Mouse (Mus musculus) lung, embryonic 16.5 days (tissue): Measurements from ENCODE around the gene Ash1l. TPM values are rescaled to one million over a fixed set of nuclear protein-coding genes. Genes with fewer than 3 reads are reported as not detected.
"Not testable (repeated sequence)": the region's sequence is repeated elsewhere in the genome, so short reads cannot be mapped to it uniquely, and the experiment has no call there.

ENCODE experiments used
- ATAC-seq: fragments of 200-750 bp; cut with Nextera tagmentation; 2 replicates; pipeline ENCODE4 v1.8.0; 2017; ENCODE audit warnings: low read depth, mild to moderate bottlenecking, moderate library complexity
- H3K27ac ChIP-seq: fragments of 300-500 bp; sonication (generic); 2 replicates; pipeline ENCODE4 v1.5.1; 2014; ENCODE audit warnings: mild to moderate bottlenecking, control low read depth, low read length
- H3K27me3 ChIP-seq: fragments of 300-500 bp; sonication (generic); 2 replicates; pipeline ENCODE4 v1.6.1; 2014; ENCODE audit warnings: low read depth, low read length, mixed read lengths; ENCODE audit not compliant: control insufficient read depth, insufficient read depth
- H3K36me3 ChIP-seq: fragments of 300-500 bp; sonication (generic); 2 replicates; pipeline ENCODE4 v1.6.1; 2014; ENCODE audit warnings: low read length; ENCODE audit not compliant: control insufficient read depth, insufficient read depth
- H3K4me1 ChIP-seq: fragments of 300-500 bp; sonication (generic); replicated peaks from 2 replicates; pipeline ENCODE4 v1.6.1; 2014; ENCODE audit warnings: low read length, mixed read lengths; ENCODE audit not compliant: control insufficient read depth, insufficient read depth
- H3K4me2 ChIP-seq: fragments of 300-500 bp; sonication (generic); 2 replicates; pipeline ENCODE4 v1.6.1; 2014; ENCODE audit warnings: low read depth, low read length, control low read depth
- H3K4me3 ChIP-seq: fragments of 300-500 bp; sonication (generic); 2 replicates; pipeline ENCODE4 v1.5.1; 2014; ENCODE audit warnings: mild to moderate bottlenecking, low read length, control low read depth
- H3K9ac ChIP-seq: fragments of 300-500 bp; sonication (generic); 2 replicates; pipeline ENCODE4 v1.6.1; 2014; ENCODE audit warnings: low read length, control low read depth
- H3K9me3 ChIP-seq: fragments of 300-500 bp; sonication (generic); 2 replicates; pipeline ENCODE4 v1.6.1; 2016; ENCODE audit warnings: low read length; ENCODE audit not compliant: control insufficient read depth
- WGBS: fragments of 180-500 bp; shearing (Covaris S2); extraction: QIAGEN DNeasy Blood & Tissue Kit; methylation state at CpG from one replicate; pipeline ENCODE4 v1.1.7; 2014; 5-methylcytosine and 5-hydroxymethylcytosine counted together
- polyA plus RNA-seq: library from polyadenylated mRNA; unstranded; fragments of >200 nt; fragmentation: Nextera tagmentation; extraction: Ambion mirVana; gene quantifications from 2 replicates; pipeline ENCODE4 v1.2.1, GENCODE M21; 2015

The Ash1l gene
- polyA plus RNA-seq, 1 experiment from 2014 or later: 19.4 TPM

GRCm38 (mm10) chr3:89001536-89001935, 51.1 kb downstream of the Ash1l start:
- Histone ChIP-seq H3K27me3 (no peaks in the 10 kb centered on the region), H3K9ac (no peak overlapping the region), H3K4me2 (no peak overlapping the region), H3K4me3 (no peak overlapping the region), H3K27ac (no peak overlapping the region), H3K4me1 (no peaks in the 10 kb centered on the region), H3K9me3 (no peaks in the 10 kb centered on the region), H3K36me3 (peaks cover 16% of the 10 kb centered on the region)
- WGBS: 89% methylated on average over 7 of the region's 7 CpGs
- ATAC-seq: no peak

GRCm38 (mm10) chr3:89030896-89031295, 80.5 kb downstream of the Ash1l start:
- H3K4me1 ChIP-seq, H3K27me3 ChIP-seq, ATAC-seq, H3K27ac ChIP-seq, H3K9me3 ChIP-seq, H3K4me2 ChIP-seq, H3K9ac ChIP-seq, H3K4me3 ChIP-seq: not testable (repeated sequence)
- 90% methylated on average over 5 of the region's 5 CpGs for WGBS
- H3K36me3 ChIP-seq: peaks cover 43% of the 10 kb centered on the region

- H3K9me3 ChIP-seq: no peaks in the 10 kb centered on the region
- no peak overlapping the region for H3K4me3 ChIP-seq
- no peak overlapping the region for H3K27ac ChIP-seq
- H3K27me3 ChIP-seq: no peaks in the 10 kb centered on the region
- WGBS: 95% methylated on average over 4 of the region's 4 CpGs
- H3K9ac ChIP-seq: no peak overlapping the region
- ATAC-seq: no peak
- peaks cover 33% of the 10 kb centered on the region for H3K36me3 ChIP-seq
- H3K4me2 ChIP-seq: no peak overlapping the region
- H3K4me1 ChIP-seq: no peaks in the 10 kb centered on the region
These were observed 92.9 kb downstream of the Ash1l start for GRCm38 (mm10) chr3:89043359-89043758.

GRCm38 (mm10) chr3:89058361-89058760, 107.9 kb downstream of the Ash1l start:
- H3K27me3 ChIP-seq: no peaks in the 10 kb centered on the region
- no peak overlapping the region for H3K4me3 ChIP-seq
- no peak overlapping the region for H3K9ac ChIP-seq
- no peak overlapping the region for H3K4me2 ChIP-seq
- 96% methylated on average over 9 of the region's 9 CpGs for WGBS
- H3K4me1 ChIP-seq: no peaks in the 10 kb centered on the region
- no peak for ATAC-seq
- peaks cover 44% of the 10 kb centered on the region for H3K36me3 ChIP-seq
- no peaks in the 10 kb centered on the region for H3K9me3 ChIP-seq
- H3K27ac ChIP-seq: no peak overlapping the region

- 86% methylated on average over 3 of the region's 3 CpGs for WGBS
- no peak for ATAC-seq
- no peaks in the 10 kb centered on the region for H3K27me3 ChIP-seq
- H3K4me2 ChIP-seq: no peak overlapping the region
- H3K4me3 ChIP-seq: no peak overlapping the region
- H3K9ac ChIP-seq: no peak overlapping the region
- H3K36me3 ChIP-seq: peaks cover 44% of the 10 kb centered on the region
- no peak overlapping the region for H3K27ac ChIP-seq
- H3K4me1 ChIP-seq: no peaks in the 10 kb centered on the region
- H3K9me3 ChIP-seq: no peaks in the 10 kb centered on the region
These were observed 108.4 kb downstream of the Ash1l start for GRCm38 (mm10) chr3:89058783-89059182.

GRCm38 (mm10) chr3:89061696-89062095, 111.3 kb downstream of the Ash1l start:
- Histone ChIP-seq H3K9me3 (no peaks in the 10 kb centered on the region), H3K27ac (no peak overlapping the region), H3K4me2 (no peak overlapping the region), H3K36me3 (peaks cover 40% of the 10 kb centered on the region), H3K27me3 (no peaks in the 10 kb centered on the region), H3K4me3 (no peak overlapping the region), H3K4me1 (no peaks in the 10 kb centered on the region), H3K9ac (no peak overlapping the region)
- WGBS: 85% methylated on average over 3 of the region's 3 CpGs
- no peak for ATAC-seq

- Histone ChIP-seq H3K9me3 (no peaks in the 10 kb centered on the region), H3K4me1 (no peaks in the 10 kb centered on the region), H3K4me2 (no peak overlapping the region), H3K36me3 (peaks cover 55% of the 10 kb centered on the region), H3K27me3 (no peaks in the 10 kb centered on the region), H3K4me3 (no peak overlapping the region), H3K9ac (no peak overlapping the region), H3K27ac (no peak overlapping the region)
- ATAC-seq: no peak
These were observed 116.8 kb downstream of the Ash1l start for GRCm38 (mm10) chr3:89067265-89067664.

GRCm38 (mm10) chr3:89077383-89077782, 127.0 kb downstream of the Ash1l start:
- H3K4me3 ChIP-seq: no peak overlapping the region
- H3K27me3 ChIP-seq: no peaks in the 10 kb centered on the region
- no peak for ATAC-seq
- no peak overlapping the region for H3K27ac ChIP-seq
- 88% methylated on average over 9 of the region's 9 CpGs for WGBS
- H3K36me3 ChIP-seq: peaks cover 35% of the 10 kb centered on the region
- H3K9me3 ChIP-seq: no peaks in the 10 kb centered on the region
- H3K9ac ChIP-seq: no peak overlapping the region
- H3K4me2 ChIP-seq: no peak overlapping the region
- no peaks in the 10 kb centered on the region for H3K4me1 ChIP-seq

GRCm38 (mm10) chr3:89082287-89082686, 131.9 kb downstream of the Ash1l start:
- not testable (repeated sequence) for H3K4me2 ChIP-seq, H3K9ac ChIP-seq, H3K27ac ChIP-seq, H3K4me1 ChIP-seq, H3K27me3 ChIP-seq, H3K4me3 ChIP-seq, ATAC-seq, H3K9me3 ChIP-seq
- H3K36me3 ChIP-seq: peaks cover 14% of the 10 kb centered on the region

- WGBS: 72% methylated on average over 2 of the region's 2 CpGs
- Histone ChIP-seq H3K36me3 (peaks cover 9% of the 10 kb centered on the region), H3K4me2 (no peak overlapping the region), H3K27me3 (no peaks in the 10 kb centered on the region), H3K4me1 (peaks cover 10% of the 10 kb centered on the region), H3K9ac (no peak overlapping the region), H3K27ac (no peak overlapping the region), H3K4me3 (no peak overlapping the region), H3K9me3 (no peaks in the 10 kb centered on the region)
- ATAC-seq: no peak
These were observed 133.7 kb downstream of the Ash1l start for GRCm38 (mm10) chr3:89084133-89084532.
